Mouse (Mus musculus) left cerebral cortex, postnatal 10 days (tissue): ENCODE results near the gene Spns3. TPM values are rescaled to one million over a fixed set of nuclear protein-coding genes. Genes with fewer than 3 reads are reported as not detected.
"Not testable (repeated sequence)": the region's sequence is repeated elsewhere in the genome, so short reads cannot be mapped to it uniquely, and the experiment has no call there.

Experiments used
- DNase-seq, 2 experiments: peaks; one replicate each; pipeline ENCODE4 v3.0.0; 2021 to 2022; ENCODE audit warnings: low spot score in 2 of 2, mixed read lengths in 1 of 2; ENCODE audit errors: extremely low spot score in 1 of 2
- intact Hi-C: fragments of 180-260 bp; cut with DNase I; formaldehyde crosslinking; loops from one replicate; pipeline ENCODE4 v1.15.1; 2025
- total RNA-seq, 2 experiments: library from RNA; stranded (reverse); gene quantifications; 2 replicates each; pipeline ENCODE4 v1.2.3; 2021

The Spns3 gene
- total RNA-seq, 2 experiments from 2014 or later: 0.11 TPM; not detected in 1

DNA sequence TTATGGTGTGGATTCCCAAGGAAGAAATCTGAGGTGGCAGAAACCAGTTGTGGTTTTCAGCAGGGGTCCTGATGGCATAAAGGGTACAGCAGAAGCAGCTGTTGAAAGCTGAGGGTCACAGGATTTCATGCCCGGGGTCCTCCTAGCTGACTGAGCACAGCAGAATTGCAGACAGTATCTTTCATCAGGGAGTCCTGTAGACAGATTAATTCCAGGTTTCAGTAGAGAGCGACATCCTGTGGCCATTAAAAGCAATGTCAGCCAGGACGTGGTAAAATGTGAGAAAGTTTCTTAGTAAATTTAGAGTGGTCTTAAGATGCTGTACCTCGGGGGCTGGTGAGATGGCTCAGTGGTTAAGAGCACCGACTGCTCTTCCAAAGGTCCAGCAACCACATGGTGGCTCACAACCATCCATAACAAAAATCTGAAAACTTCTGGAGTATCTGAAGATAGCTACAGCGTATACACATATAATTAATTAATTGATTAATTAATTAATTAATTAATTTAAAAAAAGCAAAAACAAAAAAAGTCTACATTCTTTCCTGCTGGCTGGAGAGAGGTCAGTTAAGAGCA is 14.0 kb upstream of the Spns3 start:
- DNase-seq: peak in 1 of 2 experiments; percentile 65
- intact Hi-C loops: loop anchor here (2.0 to 5.0 kb wide), 4 partner anchors 72 to 342 kb away; no protein-coding TSS in a partner anchor

DNA sequence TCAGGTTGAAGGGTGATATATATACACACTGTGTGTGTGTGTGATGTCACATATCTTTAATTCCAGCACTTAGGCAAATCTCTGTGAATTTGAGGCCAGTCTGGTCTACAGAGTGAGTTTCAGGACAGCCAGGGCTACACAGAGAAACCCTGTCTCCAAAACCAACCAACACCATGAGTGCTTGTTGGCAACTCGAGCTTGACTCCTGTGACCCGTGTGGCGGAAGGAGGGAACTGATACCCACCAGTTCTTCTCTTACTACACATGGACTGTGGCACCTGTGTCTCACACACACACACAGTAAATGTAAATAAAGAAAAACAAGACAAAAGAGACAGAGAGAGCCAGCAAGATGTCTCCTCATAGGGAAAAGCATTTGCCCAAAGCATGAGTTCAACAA is 10.4 kb upstream of the Spns3 start:
- DNase-seq: no peak
- intact Hi-C loops: loop anchor here (5.0 kb wide), 3 partner anchors 68 to 218 kb away; no protein-coding TSS in a partner anchor

- intact Hi-C loops: loop anchor here (10.0 kb wide), 1 partner anchor 1223 kb away; no protein-coding TSS in a partner anchor
- no peak for DNase-seq
These were observed 7.8 kb upstream of the Spns3 start for GRCm38 (mm10) chr11:72558155-72558554.

GRCm38 (mm10) chr11:72556953-72557352 is 6.6 kb upstream of the Spns3 start:
- intact Hi-C loops: loop anchor here (10.0 kb wide), 1 partner anchor 1222 kb away; no protein-coding TSS in a partner anchor
- no peak for DNase-seq

GRCm38 (mm10) chr11:72556470-72556869 is 6.2 kb upstream of the Spns3 start:
- intact Hi-C loops: loop anchor here (10.0 kb wide), 1 partner anchor 1222 kb away; no protein-coding TSS in a partner anchor
- DNase-seq: no peak

GRCm38 (mm10) chr11:72551531-72552105 is 1.3 kb upstream of the Spns3 start:
- intact Hi-C loops: loop anchor here (10.0 kb wide), 1 partner anchor 1217 kb away; no protein-coding TSS in a partner anchor
- no peak for DNase-seq

DNA sequence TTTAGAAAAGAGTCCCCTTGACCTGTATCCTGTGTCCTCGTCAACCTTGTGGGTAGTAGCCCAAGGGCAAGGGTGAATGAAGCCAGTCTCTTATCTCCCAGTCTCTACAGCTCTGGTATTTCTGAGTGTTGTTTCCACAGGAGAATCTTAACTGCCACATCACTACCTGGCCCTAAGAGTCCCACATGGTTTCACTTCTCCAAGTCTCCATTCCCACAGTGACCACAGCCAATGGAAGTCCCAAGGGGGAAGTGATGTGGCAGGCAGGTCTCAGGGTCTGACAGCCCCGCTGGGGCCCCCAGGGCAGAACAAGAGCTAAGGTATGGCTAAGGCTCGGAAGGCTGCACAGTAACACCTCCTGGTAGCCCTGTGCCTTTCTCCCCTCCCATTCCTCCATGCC is 3.1 kb downstream of the Spns3 start:
- intact Hi-C loops: no loop called here
- no peak for DNase-seq

GRCm38 (mm10) chr11:72544716-72545115 is 5.6 kb downstream of the Spns3 start:
- intact Hi-C loops: no loop called here
- DNase-seq: no peak

- DNase-seq, intact Hi-C loops: not testable (repeated sequence)
These were observed 6.6 kb downstream of the Spns3 start for GRCm38 (mm10) chr11:72543692-72544091.

DNA sequence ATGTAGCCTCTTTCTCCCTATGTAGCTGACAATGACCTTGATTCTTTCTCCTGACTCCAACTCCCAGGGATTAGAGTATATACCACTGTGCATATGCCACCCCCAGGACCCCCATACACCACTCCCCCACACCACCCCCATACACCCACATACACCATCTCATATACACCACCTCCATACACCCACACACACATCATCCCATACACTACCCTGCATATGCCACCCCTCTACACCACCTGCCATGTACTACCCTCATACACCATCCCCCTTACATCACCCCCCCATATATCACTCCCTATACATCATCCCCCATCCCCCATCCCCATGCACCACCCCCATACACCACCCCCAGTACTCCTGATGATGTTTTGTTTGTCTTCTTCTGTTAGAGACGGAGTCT is 7.7 kb downstream of the Spns3 start:
- intact Hi-C loops: no loop called here
- DNase-seq: no peak

- DNase-seq: no peak
- intact Hi-C loops: no loop called here
These were observed 8.4 kb downstream of the Spns3 start for GRCm38 (mm10) chr11:72541928-72542327.

DNA sequence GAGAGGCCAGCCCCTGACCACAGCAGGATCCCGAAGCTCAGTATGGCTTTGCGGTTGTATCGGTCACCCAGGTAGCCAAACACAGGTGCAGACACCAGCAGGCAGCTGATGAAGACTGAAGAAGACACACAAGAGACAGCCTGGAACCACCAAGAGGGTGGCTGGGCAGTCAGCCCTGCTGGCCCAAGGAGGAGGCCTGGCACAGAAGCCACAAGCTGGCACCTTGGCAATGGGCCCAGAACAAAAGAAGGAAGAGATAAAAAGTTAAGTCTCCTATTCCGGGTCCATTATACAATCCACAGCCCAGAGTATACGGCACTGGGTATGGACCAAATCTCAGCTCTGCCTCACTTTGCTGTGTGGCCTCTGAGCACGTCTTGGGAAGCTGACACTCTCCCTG is 9.9 kb downstream of the Spns3 start:
- peak; percentile 39 to 57 for DNase-seq
- intact Hi-C loops: no loop called here

GRCm38 (mm10) chr11:72538811-72539210 is 11.5 kb downstream of the Spns3 start:
- no peak for DNase-seq
- intact Hi-C loops: no loop called here

GRCm38 (mm10) chr11:72538037-72538755 is 12.1 kb downstream of the Spns3 start:
- DNase-seq: peak in 1 of 2 experiments; percentile 49

GRCm38 (mm10) chr11:72537503-72537902 is 12.8 kb downstream of the Spns3 start:
- intact Hi-C loops: no loop called here
- no peak for DNase-seq

More at GRCm38 (mm10) chr11:72538037-72538755, 12.1 kb downstream of the Spns3 start:
- intact Hi-C loops: no loop called here

GRCm38 (mm10) chr11:72535519-72535918 is 14.8 kb downstream of the Spns3 start:
- DNase-seq: no peak
- intact Hi-C loops: no loop called here

DNA sequence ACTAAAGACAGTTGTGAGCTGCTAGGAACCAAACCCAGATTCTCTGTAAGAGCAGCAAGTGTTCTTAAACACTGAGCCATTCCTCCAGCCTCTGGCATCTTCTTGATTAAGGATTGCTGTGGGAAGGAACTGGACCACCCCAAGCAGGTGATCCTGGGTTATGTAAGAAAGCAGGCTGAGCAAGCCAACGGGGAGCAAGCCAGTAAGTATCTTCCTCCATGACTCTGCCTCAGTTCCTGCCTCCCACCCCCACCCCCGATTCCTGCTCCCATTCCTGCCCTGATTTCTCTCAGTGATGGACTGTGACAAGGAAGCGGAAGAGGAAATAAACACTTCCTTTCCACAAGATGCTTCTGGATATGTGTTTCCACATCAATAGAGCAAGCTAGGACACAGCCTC is 17.4 kb downstream of the Spns3 start:
- DNase-seq: no peak
- intact Hi-C loops: no loop called here

GRCm38 (mm10) chr11:72531632-72532031 is 18.7 kb downstream of the Spns3 start:
- DNase-seq: no peak
- intact Hi-C loops: no loop called here

DNA sequence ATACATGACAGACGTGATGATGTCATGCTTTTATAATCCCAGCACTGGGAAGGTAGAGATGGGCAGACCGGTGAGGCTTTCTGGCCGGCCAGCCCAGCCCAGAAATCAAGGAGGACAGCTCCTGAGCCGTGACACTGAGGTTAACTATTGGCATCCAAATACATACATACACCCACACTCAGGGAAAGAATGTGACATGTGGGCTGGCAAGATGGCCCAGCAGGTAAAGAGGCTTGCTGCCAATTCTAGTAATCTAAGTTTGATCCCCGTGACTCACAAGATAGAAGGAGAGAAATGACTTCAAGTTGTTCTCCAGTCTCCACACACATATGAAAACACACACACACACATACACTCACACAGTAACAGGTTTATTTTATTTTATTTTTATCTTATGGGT is 19.2 kb downstream of the Spns3 start:
- intact Hi-C loops: no loop called here

DNA sequence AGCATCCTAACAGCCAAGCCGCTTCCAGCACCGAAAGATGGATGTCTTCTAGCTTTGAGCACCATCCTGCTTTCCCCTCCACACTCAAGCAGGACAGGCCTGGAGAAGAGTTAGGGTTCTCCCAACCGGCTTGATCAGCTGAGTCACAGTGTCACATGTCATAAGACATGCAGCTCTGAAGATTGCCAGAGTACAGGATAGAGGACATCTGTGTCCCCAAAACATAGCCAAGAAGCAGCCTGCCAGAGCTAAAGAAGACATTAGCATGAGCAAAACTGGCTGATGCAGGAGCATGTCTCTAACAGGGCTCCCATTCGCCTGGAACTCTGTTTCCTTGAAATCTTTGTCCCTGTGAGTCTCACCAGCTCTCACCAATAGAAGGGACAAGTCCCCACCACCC is 24.1 kb downstream of the Spns3 start:
- no peak for DNase-seq
- intact Hi-C loops: no loop called here

More for the DNA sequence above, 19.2 kb downstream of the Spns3 start:
- DNase-seq: no peak
